Mouse (Mus musculus) lung, postnatal 4 days (tissue): Measurements from ENCODE around the gene Kcnmb2.

Experiments
- DNase-seq, 2 experiments: peaks; one replicate each; pipeline ENCODE4 v3.0.0; 2021

Gene Kcnmb2

GRCm38 (mm10) chr3:32147739-32148138 is 245.4 kb downstream of the Kcnmb2 start:
- no peak for DNase-seq

GRCm38 (mm10) chr3:32149851-32150570 is 247.7 kb downstream of the Kcnmb2 start:
- no peak for DNase-seq

GRCm38 (mm10) chr3:32180519-32180918 is 278.2 kb downstream of the Kcnmb2 start:
- DNase-seq = no peak

DNA sequence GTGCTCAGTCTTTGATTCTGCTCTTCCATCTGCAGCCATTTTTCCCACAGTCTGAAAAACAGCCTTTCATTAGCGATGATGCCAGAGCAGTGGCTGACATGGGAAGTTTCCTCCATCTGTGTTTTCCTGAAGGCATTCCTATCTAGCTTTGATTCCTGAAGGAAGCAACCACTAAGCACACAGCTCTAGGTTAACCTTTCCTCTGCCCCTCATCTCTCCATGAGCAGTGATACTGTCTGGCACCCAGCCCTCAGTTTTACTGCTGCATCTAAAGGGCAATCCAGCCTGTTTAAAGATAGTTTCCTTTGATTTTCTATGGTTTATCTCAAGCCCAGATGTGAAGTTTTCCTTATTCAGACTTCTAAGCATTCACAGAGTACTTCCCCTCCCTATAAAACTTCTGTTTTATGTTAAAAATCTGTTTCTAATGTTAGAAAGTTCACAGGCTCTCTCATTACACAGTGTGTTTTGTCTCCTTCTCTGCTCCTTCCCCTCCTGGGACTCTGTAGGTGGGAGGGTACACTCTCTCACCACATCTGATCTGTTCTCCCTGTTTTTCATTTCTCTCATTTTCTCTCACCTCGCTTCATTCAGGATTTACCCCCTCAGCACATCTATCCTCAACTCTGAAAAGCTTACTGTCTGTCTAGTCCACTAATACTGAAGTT is 283.7 kb downstream of the Kcnmb2 start:
- no peak for DNase-seq

DNA sequence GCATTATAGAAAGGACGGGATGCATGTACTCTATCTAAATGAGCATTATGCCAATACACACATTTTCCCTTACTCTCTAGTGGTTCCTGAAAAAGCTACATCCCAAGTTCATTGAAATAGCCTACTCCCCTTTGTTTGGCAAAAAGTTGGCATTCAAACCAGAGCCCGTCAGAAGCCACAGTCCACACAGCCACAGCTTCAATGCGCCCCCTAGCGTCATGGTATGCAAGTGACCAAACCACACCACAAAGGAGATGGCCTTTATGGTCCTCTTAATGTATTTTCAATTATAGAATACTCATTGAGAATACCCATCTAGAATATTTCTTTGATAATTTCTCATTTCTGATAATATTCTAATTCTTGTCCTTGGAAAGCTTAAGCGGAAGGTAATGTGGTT is 286.2 kb downstream of the Kcnmb2 start:
- peak; percentile 25 to 48 for DNase-seq

DNA sequence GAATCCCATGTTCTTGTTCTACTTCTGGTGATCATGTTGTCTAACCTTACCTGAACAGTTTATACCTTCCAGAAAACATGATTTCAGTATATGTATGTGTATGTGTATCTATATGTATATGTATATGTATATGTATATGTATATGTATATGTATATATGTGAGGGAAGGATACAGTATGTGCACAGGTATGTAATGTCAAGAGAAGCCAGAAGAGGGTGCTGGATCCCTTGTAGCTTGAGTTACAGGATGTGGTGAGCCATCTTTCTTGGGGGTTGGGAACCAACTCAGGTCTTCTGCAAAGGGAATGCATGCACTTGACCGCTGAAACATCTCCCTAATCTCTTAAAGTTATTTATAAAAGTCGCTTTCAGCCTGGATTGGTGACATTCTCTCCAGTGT is 286.6 kb downstream of the Kcnmb2 start:
- DNase-seq = no peak

- no peak for DNase-seq
These were observed 287.6 kb downstream of the Kcnmb2 start for GRCm38 (mm10) chr3:32189956-32190355.

- DNase-seq = no peak
These were observed 291.7 kb downstream of the Kcnmb2 start for GRCm38 (mm10) chr3:32194014-32194413.

DNA sequence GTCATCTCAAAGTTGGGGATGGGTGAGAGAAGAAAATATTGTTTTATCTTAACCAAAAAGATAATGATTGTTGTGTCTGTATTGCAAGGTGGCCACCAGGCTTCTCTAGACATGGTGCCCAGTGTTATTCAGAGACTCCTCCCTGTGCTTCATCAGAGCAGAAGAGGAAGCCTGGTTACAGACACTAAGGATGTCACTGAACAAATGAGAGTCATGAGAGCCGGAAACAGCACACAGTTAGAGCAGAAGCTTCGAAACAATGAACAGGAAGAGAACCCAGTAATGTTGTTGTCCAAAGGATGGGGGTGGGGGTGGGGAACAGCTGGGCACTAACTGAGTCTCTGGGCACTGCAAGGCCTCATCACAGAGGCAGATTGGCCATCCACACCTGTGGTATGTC is 324.4 kb downstream of the Kcnmb2 start:
- no peak for DNase-seq

- DNase-seq = peak; percentile 31 to 81
These were observed 334.5 kb downstream of the Kcnmb2 start for GRCm38 (mm10) chr3:32236766-32237165.
